Mouse (Mus musculus): ENCODE data around the gene Pdf.

- TF ChIP-seq MYOD1 (IDR thresholded peaks at IDR 0.05; ENCODE audit: control insufficient read depth in 1 of 3, insufficient read length in 2 of 3, low read depth in 2 of 3) (peak in 2 of 3 experiments; percentile 35 to 75), MAX (IDR thresholded peaks at IDR 0.05; ENCODE audit: low read depth) (no peak)
Observed at GRCm38 (mm10) chr8:107074128-107074527, 25.7 kb upstream of the Pdf start.
